Mouse (Mus musculus) brown adipose tissue, adult 24 weeks (tissue): ENCODE data around the gene Ogfr. TPM values are rescaled to one million over a fixed set of nuclear protein-coding genes. Genes with fewer than 3 reads are reported as not detected.

Source experiments
- polyA plus RNA-seq: library from polyadenylated mRNA; stranded (reverse); fragments of >200 nt; gene quantifications from 2 replicates; pipeline ENCODE4 v1.2.4, GENCODE M21; 2012; ENCODE audit not compliant: missing spikeins, insufficient read depth, insufficient read length

The Ogfr gene
- polyA plus RNA-seq, 1 experiment: 19.9 TPM

Other genes with a start within 250 kb of the Ogfr start
- gene Slco4a1, start 133.0 kb upstream of the Ogfr start, polyA plus RNA-seq: 0.46 and 1.8 TPM in 2 replicates
- not detected in 2 replicates for gene Ntsr1, start 89.3 kb upstream of the Ogfr start, polyA plus RNA-seq
- gene Mrgbp, start 7.9 kb upstream of the Ogfr start, polyA plus RNA-seq: 8.1 and 10.4 TPM in 2 replicates
- not detected in 2 replicates for gene Col9a3, start 8.5 kb downstream of the Ogfr start, polyA plus RNA-seq
- not detected in 2 replicates for gene Tcfl5, start 53.5 kb downstream of the Ogfr start, polyA plus RNA-seq
- 13.6 and 15.3 TPM in 2 replicates for gene Dido1, start 120.8 kb downstream of the Ogfr start, polyA plus RNA-seq
- 40.1 and 72.7 TPM in 2 replicates for gene Gid8, start 120.9 kb downstream of the Ogfr start, polyA plus RNA-seq
- gene Slc17a9, start 136.0 kb downstream of the Ogfr start, polyA plus RNA-seq: not detected in 2 replicates
- not detected in 2 replicates for gene Bhlhe23, start 187.7 kb downstream of the Ogfr start, polyA plus RNA-seq